Mouse (Mus musculus) forelimb bud, embryonic 11.5 days (tissue): ENCODE measurements around the gene Dph1.
A peak's percentile ranks its signal among the peaks of the same experiment; 100 is the strongest.

Source experiments
- DNase-seq: peaks from one replicate; pipeline ENCODE4 v3.0.0-alpha.2; 2012; ENCODE audit warnings: low read depth, low spot score

Dph1 gene

DNA sequence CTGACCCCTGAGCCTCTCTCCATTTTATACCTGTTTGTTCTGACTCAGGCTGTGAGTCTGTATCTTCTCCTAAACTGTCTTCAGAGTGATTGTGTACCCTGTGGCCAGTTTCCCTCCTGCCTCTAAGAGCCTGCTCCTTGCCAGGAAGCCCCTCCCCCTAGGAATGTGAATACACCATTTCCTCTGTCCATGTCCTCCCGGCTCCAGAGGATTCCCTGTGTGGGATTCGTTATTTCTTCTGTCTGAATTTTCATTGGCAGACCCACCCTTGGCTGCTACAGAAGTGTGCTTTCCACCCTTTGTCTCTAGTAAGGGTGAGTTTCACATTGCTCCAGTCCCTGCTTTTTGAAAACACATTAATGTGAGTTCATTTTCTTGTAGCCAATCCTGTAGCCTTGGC lies 57.1 kb downstream of the Dph1 start:
- DNase-seq, result peak; percentile 48

DNA sequence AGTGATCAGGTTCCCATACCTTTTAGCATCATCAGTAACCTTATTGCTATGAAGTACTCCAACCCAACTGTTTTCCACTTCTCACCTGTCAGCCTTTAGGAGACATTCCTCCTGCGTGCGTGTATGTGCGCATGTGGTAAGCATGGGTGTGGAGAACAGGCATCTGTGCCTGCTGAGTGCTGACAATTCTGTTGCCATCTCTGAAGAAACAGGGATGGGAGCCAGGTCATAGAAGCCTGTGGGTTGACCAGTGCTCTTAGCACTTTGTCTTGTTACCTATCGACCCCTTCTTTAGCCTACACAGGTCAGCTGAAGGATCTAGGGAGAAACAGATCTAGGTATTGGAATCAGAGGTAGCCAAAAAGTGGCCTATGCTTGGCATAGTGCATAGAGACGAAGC lies 57.6 kb downstream of the Dph1 start:
- DNase-seq, result no peak

DNA sequence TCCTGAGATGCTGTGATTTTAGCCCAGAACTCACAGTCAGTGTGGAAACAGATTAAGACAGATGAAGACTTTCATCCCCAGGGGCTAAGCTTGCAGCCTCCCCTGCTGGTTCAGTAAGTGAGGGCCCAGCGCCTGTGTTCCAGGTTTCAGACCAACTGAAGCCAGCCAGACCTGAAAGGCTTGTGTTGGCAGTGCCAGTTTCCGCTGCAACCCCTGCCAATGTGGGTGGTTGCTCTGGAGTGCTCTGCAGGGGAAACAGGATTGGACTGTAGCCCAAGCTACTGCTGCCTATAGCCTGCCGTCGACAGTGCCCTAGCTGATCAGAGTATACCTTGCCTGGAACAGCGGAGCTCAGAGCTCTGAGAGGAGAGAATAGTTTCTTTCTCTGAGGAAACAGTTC lies 58.8 kb downstream of the Dph1 start:
- no peak for DNase-seq

DNA sequence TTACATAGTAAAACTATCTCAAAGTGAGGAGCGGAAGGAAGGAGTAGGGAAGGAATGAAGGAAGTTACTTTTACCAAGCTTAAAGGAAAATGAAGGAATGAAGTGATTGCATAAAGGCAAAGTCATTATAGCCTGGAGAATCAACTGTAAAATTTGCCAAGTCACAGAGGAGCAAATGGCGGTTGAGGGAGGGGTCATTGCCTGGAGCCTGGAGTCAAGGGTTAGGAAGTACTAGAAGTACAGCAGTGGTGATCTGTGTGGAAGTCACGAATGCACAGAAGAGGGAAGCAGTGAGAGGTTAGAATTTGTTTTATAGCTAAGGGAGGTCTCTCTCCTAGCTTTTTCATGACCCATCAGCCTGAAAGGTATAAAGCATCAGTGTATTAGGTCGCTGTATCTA lies 59.7 kb downstream of the Dph1 start:
- DNase-seq, result no peak

DNA sequence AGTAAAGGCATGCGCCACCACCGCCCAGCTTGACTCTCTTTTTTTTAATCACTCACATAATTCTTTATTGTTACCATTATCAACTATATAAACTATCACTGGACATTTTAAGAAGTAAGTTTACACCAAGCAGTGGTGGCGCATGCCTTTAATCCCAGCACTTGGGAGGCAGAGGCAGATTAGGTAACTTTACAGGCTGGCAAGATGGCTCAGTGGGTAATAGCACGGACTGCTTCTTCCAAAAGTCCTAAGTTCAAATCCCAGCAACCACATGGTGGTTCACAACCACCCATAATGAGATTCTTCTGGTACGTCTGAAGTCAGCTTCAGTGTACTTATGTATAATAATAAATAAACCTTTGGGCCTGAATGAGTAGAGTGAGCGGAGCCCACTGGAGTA lies 61.6 kb downstream of the Dph1 start:
- no peak for DNase-seq
